Mouse (Mus musculus): ENCODE results near the gene Crlf1.

GRCm38 (mm10) chr8:70487993-70488796 lies 4.8 kb upstream of the Crlf1 start:
- no peak for TF ChIP-seq USF1 (IDR thresholded peaks at IDR 0.05; ENCODE audit: low read depth)
- TF ChIP-seq CTCF (IDR thresholded peaks at IDR 0.05; ENCODE audit: control insufficient read depth, insufficient read depth, insufficient read length): no peak
- TF ChIP-seq MYOD1 (IDR thresholded peaks at IDR 0.05; ENCODE audit: control insufficient read depth, insufficient read length, low read depth): no peak
- no peak for TF ChIP-seq MYOG (IDR thresholded peaks at IDR 0.05; ENCODE audit: control insufficient read depth, extremely low read depth, insufficient read length)
- TF ChIP-seq CEBPB (IDR thresholded peaks at IDR 0.05; ENCODE audit: low read depth): no peak

Measured in C2C12 (cell line).